Mouse (Mus musculus) frontal cortex, postnatal 25 days (tissue): ENCODE measurements around the gene Rtkn2.
"Not testable (repeated sequence)": the region's sequence is repeated elsewhere in the genome, so short reads cannot be mapped to it uniquely, and the experiment has no call there.

Experiments
- DNase-seq, 2 experiments: peaks; one replicate each; pipeline ENCODE4 v3.0.0; 2022; ENCODE audit warnings: low spot score in 2 of 2

The Rtkn2 gene

DNA sequence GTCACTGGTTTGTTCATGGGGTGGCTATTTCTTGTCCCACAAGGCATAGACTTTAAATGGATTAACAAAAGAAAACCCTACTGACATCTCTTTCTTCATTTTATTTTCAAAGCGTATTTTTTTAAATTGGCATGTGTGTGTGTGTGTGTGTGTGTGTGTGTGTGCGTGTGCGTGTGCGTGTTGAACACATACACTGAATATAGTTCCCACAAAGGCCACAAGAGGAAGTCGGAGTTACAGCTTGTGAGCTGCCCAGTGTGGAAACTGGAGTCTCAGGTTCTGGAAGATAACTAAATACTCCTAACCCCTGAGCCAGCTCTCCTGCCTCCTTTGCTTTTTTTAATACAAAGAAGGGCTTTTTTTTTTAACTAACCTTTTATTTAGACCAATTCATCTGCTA is 95.8 kb downstream of the Rtkn2 start:
- DNase-seq: no peak

- DNase-seq: no peak
These were observed 99.3 kb downstream of the Rtkn2 start for GRCm38 (mm10) chr10:68078708-68079107.

- DNase-seq: no peak
These were observed 100.7 kb downstream of the Rtkn2 start for GRCm38 (mm10) chr10:68079910-68080670.

GRCm38 (mm10) chr10:68081712-68082111 is 102.3 kb downstream of the Rtkn2 start:
- no peak for DNase-seq

GRCm38 (mm10) chr10:68085574-68085973 is 106.2 kb downstream of the Rtkn2 start:
- DNase-seq: no peak

GRCm38 (mm10) chr10:68086973-68087372 is 107.6 kb downstream of the Rtkn2 start:
- no peak for DNase-seq

GRCm38 (mm10) chr10:68087722-68088121 is 108.4 kb downstream of the Rtkn2 start:
- DNase-seq: no peak

DNA sequence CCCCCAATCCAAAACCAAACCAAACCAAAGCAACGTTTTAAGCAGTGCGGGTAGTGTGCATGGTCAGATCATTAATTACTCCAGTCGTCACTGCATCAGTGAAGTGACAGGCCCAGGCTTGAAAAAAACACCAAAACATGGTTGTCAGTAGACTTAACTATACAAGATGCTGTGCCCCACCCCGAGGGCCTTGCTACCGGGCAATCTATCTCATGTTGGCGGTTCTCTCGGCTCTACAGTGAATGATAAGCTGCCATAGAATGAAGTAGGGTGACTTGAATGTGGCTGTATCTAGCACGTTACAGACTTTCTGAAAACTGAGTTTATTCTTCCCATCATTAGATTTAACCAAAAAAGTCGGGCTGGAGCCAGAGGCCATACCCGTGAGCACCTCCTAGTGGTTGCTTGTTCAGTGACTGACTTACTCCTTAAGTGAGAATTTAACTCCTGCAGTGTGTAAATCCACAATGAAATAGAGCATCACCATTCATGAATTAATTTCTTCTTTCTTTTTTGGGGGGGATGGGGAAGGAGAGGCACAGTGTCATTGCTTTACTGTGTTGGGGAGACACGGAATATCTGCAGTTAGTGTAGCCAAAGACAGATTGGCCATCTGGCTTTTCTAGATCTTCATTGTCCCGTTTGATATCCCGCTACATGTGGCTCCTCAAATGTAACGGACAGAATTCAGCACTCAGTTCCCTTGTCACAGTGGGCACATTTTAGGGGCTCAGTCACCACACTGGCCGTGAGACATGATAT is 110.2 kb downstream of the Rtkn2 start:
- no peak for DNase-seq

GRCm38 (mm10) chr10:68090197-68090535 is 110.8 kb downstream of the Rtkn2 start:
- DNase-seq: no peak

- DNase-seq: no peak
These were observed 111.2 kb downstream of the Rtkn2 start for GRCm38 (mm10) chr10:68090544-68090943.

GRCm38 (mm10) chr10:68091011-68091410 is 111.6 kb downstream of the Rtkn2 start:
- DNase-seq: no peak

DNA sequence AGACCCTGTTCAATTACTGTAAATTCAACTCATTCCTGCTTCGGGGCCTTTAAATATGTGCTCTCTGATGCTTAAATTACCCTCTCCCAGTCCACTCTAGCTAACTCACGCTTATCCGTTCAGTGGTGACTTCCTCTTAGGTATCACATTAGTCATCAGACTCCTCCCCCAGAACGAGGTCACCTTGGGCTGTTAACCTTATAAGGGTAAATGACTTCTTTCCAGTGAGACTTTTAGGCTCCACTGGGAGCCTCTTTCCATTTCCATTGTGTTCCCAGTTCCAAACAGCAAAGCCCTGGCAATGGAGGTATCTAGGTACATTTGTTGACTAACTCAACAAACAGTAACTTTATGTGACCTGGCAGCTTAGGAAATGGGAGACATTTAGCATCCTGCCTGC is 112.5 kb downstream of the Rtkn2 start:
- DNase-seq: no peak

- no peak for DNase-seq
These were observed 114.1 kb downstream of the Rtkn2 start for GRCm38 (mm10) chr10:68093496-68093895.

DNA sequence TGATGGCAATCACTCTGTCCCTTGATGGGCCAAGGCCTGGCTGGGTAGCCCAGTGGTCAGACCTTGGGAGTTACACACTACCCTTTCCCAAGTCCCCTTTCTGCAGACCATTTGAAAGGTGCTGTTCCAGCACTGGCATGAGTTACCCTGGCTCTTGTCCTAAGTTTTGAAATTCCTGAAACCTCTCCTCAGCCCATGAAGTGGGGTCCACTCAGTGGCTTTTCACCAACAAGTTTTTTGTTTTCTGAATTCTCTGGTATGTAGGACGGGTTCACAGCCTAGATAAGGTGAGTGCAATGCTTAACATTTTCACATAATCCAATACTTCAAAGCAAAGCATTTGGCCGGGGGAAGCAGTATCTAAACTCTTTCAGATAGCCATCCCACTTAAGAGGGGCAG is 115.8 kb downstream of the Rtkn2 start:
- DNase-seq: no peak

DNA sequence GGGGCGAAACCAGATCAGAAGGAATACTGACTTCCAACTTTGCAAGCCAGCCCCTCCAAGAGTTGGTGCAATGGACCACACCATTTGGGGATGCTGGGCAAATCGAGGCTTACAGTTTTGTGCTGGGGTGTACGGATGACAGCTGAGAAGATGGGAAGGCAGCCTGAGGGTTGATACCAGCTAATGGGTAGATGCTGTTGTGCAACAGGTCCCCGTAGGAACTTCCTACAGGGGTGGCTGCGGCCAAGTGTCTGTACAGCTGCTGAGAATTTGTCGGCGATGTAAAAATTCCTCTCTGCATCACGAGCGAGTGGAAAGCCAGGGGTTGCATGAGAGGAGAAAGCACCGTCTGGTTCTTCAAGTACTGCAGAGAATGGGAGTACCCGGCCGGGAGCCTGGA is 117.0 kb downstream of the Rtkn2 start:
- no peak for DNase-seq

GRCm38 (mm10) chr10:68097821-68098675 is 118.7 kb downstream of the Rtkn2 start:
- DNase-seq: no peak

DNA sequence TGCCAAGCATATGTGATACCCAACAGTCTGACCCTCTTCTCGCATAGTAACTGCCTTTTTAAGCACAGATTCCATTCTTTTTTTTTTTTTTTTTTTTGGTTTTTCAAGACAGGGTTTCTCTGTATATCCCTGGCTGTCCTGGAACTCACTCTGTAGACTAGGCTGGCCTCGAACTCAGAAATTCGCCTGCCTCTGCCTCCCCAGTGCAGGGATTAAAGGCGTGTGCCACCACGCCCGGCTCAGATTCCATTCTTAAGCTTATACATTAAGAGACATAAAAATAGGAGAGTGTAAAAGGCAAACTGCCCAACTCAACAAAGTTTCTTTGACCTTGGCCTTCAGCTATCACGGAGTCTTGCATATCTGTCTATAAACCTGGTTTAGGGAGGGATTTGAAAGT is 120.4 kb downstream of the Rtkn2 start:
- DNase-seq: not testable (repeated sequence)

GRCm38 (mm10) chr10:68100506-68100905 is 121.1 kb downstream of the Rtkn2 start:
- DNase-seq: no peak

- DNase-seq: no peak
These were observed 121.9 kb downstream of the Rtkn2 start for GRCm38 (mm10) chr10:68101251-68101650.

DNA sequence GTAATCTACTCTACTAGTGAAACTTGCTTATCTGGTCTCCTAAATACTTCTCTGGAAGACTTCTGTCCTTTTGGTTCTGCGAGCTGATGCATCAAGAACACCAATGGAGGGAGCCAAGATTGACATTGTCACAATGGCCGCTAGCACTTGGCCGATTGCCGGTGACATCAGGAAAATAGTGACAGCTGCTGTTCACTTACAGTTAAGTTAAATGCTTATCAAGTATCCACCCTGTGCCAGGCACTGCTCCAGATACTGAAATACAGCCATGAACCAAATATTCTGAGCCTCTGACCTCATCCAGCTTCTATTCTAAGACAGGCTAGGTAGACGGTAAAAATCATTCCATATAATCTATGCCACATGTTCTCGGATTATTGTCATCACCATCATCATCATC is 123.2 kb downstream of the Rtkn2 start:
- DNase-seq: no peak

DNA sequence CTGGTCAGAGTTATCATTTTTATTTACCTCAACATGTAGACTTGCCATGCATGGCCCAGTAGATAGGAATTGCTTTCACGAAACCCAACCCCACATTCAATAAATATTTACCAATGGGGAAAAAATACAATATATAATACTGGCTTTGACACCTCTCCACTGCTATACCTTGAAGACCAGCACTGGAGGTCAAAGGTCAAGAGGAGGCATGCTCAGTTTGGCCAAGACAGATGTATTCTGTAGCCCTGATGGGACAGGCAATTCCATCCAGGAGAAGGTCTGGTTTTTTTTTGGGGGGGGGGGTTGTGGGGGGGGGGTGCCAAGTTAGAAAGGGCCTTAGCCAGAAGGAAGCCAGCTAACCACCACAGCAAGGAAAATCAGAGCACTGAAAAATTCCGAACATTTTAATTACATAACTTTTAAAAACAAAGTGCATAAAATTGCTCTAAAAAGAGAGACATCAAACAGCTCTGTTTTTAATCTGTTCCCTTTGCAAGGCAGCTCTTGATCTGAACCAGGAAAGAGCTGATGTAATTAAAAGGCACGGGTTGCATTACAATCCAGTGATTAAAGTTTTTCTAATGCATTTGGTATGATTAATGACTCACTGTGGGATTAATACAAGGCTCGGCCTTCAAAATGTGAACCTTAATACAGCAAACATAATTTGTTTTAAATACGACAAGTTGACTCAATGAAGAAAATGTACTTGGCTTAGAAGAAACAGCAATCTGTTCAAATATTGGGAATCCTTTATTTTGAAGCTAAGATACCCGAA is 123.9 kb downstream of the Rtkn2 start:
- DNase-seq: no peak

DNA sequence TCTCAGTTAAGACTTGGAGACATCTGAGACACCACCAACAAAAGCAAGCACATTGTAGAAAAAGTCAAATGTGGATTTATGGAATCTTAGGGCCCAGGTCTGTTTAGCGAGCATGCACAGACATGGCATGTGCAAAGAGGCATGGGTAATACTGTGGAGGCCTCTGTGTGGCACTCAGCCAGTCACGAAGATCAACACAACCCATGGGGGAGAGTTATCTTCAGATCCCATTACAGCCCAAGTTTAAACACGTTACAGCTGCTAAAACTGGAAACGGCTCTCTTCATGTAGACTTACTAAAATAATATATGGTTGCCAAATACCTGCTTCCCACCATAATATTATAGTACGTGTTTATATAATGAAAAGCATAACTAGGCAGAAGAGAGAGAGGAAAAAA is 124.6 kb downstream of the Rtkn2 start:
- DNase-seq: no peak
